Mouse (Mus musculus) heart, postnatal 25 days (tissue): Measurements from ENCODE around the gene Saxo1. TPM values are rescaled to one million over a fixed set of nuclear protein-coding genes. Genes with fewer than 3 reads are reported as not detected.

Source experiments
- DNase-seq: peaks from one replicate; pipeline ENCODE4 v3.0.0; 2022; ENCODE audit warnings: low spot score
- intact Hi-C: fragments of 180-260 bp; cut with DNase I; formaldehyde crosslinking; loops from one replicate; pipeline ENCODE4 v1.15.1; 2025
- total RNA-seq, 2 experiments: library from RNA; stranded (reverse); gene quantifications; 2 replicates each; pipeline ENCODE4 v1.2.3; 2021

Gene Saxo1
- total RNA-seq, 2 experiments from 2014 or later = not detected

DNA sequence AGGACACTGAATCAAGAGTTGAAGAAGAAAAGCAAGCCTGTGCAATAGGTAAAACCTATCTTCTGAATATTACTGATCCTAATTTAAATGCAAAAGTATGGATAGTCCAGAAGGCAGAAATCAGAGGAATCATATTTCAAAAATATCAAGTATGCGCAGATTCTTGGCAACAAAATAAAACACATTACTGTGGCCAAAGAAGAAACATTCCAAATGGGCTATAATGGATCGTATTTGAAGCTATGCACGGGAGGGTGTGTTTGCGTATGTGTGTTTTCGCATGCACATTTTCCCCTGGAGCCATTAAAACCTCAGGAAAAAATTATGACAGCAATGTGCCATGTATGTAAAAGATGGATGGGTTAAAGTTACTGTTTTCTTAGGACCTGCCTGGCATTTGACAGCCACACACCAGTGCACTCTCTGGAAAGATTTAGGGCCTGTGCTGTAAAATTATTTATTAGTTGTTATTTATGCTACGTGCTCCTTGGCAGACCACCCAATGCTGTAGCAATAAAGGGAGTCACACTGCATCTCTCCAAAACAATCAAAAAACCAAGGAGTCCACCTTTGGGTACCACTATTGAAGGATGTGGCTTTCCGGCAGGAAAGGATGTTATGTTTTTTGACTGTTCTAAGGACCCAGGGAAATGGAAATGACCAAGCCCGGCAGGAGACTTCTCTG is 24.6 kb downstream of the Saxo1 start:
- no peak for DNase-seq
- intact Hi-C loops = no loop called here

DNA sequence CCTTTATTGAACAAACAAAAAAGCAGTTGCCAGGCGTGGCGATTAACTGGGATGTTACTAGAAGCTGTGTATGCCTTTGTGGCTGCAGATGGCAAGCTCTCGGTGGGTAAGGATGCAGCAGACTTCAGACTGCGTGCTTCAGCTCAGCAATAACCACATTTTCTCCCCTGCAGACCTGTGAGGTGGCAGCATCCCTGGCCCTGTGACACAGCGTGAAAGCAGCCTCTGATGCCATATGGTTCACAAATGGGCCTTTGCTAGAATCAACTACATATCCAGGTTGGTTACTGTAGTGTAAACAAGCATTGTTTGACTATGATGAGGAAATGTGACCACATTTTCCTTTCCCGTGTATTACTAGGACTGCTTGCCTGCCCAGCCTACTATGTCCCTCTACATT is 29.0 kb downstream of the Saxo1 start:
- intact Hi-C loops = no loop called here
- DNase-seq = no peak

DNA sequence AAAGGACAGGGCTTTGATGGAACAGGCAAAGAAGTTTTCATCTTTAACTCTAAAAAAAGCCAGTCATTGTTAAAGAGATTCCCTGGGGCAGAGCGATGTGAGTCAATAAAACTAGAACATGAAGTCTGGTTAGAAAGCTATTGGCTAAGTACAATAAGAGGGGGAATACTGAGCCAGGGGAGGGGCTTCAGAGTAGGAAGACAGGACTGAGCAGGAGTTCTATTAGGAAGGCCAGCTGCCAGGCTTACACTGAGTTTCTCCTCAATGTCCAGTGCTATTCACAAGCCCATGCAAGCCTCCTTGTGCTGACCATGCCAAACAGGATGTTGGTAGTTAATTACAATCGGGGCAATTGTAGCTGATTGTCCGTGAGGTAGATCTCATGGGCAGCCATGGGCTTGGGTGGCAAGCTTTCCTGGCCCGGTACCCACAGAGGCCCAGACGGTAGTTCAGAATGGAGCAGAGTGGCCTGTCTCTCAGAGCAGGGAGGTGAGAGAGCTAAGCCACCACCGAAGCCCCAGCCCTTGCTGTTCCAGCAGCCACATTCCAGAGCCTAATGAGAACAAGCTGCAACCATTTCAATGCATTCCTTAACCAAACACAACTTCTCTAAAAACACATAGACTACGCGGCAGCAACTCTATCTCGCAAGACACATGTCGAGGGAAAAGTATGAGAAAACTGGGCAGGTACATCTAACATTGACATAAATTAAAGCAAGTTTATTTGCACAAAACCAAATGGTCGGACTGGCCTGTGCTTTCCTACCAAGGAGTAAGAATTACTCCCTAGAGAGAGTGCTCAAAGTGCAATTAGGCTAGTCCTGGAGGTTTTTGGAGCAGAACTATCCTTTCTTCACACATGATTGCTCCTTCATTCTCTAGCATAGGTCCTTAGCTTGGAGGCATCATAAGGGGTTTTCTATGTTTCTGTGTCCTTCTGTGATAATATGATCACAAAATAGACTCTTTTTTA is 30.7 kb downstream of the Saxo1 start:
- no peak for DNase-seq
- intact Hi-C loops = no loop called here

DNA sequence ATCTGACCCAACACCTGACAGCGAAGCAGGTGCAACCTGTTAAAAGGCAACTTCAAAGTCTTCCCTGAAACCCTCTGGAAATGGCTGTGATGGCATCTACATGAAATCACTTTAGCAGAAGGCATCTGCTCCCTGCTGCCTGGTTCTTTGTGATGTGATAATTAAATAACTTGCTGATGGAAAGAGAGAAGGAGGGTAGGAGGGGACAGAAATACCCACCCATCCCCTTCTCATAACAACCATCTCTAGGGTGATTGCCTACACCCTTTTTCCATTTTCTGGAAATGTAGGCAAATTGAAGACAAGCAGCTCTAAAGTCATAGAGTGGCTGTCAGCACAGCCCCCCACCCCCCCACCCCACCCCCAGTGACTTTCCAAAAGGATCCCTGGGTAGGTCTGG is 33.6 kb downstream of the Saxo1 start:
- intact Hi-C loops = no loop called here
- no peak for DNase-seq

DNA sequence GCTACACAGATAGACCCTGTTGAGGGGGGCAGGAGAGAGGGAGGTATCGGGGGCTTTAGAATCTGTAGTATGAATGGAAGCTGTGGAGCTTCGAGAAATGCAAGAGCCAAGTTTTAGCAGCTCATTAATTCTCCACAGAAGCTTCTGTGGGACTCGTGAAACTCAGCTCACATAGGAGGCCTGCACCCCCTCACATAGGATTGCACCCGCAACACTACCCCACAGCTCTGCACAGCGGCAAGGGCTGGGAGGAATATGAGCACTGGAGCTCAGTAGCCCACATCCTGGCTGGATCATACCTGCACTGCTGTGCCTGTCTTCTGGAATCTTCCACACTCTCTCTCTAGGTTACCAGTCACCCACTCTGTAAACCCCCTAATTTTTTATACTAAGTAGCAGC is 34.4 kb downstream of the Saxo1 start:
- DNase-seq = no peak
- intact Hi-C loops = no loop called here

DNA sequence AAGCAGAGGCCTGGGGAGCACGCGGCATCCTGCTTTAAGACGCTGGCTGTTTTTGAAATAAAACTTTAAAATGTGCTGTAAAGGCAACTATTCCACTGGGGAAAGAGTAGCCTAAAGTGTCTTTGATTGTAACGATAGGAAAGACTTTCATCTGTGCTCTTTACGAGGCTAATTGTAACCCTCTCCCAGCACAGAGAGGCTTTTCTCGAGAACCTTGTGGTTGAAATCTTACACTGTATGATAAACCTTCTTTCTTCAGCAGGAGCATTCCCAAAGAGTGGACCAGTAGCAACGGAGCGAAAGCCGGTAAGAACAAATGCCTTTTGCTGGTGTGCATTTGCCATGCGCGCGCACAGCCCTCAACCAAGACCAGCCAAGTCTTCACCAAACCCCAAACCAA is 37.4 kb downstream of the Saxo1 start:
- intact Hi-C loops = no loop called here
- DNase-seq = no peak

DNA sequence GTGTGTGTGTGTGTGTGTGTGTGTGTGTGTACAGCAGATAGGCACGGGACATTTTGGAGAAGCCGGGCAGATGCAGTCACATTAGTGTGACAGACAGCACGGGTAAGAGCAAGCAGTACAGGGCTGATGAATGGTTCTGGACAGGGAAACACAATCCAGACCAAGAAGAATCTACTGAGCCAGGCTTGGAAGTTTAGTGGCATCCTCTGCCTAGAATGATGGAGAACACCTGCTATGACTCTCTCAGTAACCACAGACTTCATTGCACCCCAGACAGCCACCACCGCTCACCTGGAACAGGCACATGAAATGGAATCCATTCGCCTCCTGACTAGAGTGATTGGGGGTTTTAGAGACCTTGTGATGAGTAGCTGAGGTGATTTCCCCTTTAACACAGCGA is 38.2 kb downstream of the Saxo1 start:
- DNase-seq = no peak
- intact Hi-C loops = no loop called here

DNA sequence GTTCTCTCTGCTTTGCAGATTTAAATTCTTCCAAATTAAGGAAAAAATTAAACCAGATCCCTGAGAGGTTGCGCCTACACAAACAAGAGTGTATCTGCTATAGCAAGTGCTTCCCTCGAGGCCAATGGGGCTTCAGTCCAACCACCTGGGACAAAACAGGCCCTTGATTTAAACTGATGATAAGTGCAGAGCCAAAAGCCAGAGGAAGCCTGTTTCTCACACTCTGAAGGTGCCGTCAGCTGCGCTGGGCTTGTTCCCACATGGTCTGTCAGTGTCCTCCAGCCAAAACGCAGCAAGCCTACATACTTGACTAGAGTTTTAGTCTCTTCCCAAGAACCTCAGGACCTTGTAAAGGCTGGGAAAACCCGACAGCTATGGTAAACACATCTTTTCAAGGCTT is 53.5 kb downstream of the Saxo1 start:
- DNase-seq = no peak
- intact Hi-C loops = loop anchor here (5.0 kb wide), 1 partner anchor 33 kb away; no protein-coding TSS in a partner anchor

DNA sequence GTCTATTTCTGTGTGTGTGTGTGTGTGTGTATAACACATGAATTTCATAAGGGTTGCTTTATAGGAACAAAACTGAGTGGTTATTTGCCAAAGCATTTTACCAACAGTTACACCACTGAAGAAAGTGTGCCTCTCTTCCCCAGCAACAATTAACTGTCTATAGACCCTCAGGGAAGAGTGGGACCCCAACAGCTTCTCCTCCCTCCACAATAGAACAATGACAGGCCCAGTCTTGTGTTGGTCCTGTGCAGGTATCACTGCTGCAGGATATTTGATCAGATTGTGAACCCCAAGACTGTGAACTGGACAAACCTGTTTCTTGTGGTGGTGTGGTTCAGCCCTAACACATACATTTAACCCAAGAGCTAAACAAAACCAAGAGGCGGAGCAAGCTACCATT is 58.6 kb downstream of the Saxo1 start:
- DNase-seq = no peak
- intact Hi-C loops = no loop called here

DNA sequence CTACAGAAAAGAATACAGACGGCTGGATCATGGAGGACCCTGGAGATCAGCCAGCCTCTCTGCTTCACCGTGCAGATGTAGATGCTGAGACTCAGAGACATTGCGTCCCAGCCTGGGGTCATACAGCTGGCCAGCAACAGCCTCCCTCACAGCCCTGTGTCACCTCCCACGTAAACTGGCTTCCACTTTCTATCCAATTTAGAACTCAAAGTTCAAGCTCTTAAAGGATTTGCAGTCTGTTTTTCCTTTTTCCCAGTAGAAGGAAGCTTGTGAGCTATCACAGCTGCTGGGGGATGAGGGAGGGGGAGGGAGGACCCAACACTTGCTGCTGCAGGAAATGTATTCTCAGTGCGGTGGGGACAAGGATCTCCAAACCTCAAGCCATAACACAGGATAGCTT is 59.4 kb downstream of the Saxo1 start:
- intact Hi-C loops = no loop called here
- DNase-seq = peak; percentile 54

DNA sequence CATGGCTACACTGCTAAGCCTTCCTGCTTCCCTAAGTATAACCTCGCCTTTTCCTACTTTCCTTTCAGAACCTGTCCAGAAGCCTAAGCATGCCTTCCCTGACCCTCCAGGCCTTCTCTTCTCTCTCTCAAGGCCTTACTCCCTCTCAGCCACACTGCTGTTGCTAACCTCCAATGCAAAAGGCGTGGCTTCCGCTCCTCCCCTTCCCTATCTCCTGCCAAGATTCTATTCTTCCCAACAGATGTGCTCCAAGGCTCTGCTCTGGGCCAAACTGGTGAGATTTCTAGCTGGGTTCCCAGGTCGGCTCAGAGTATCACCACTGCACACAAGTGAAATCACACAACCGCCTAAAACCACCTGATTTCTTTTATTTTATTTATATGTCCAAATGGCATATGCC is 69.0 kb downstream of the Saxo1 start:
- intact Hi-C loops = loop anchor here (5.0 kb wide), 2 partner anchors 53 to 92 kb away; no protein-coding TSS in a partner anchor
- DNase-seq = no peak

DNA sequence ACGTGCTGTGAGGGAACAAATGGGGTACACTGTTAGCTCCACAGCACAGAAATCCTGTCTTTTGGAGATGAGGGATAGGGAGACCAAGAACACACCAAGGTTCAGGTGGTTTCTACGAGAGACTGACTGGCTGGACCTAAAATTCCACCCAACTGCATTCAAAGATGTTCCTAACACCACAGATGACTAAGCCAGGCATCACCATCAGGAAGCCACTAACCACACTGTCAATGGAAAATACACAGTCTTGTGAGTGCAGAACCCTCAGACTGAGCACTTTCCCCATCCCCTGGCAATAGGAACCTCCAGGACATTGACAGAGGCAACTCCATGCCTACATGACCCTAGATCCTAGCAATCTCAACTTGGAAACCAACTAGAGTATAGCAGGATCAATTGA is 71.2 kb downstream of the Saxo1 start:
- DNase-seq = no peak
- intact Hi-C loops = loop anchor here (5.0 kb wide), 2 partner anchors 55 to 90 kb away; no protein-coding TSS in a partner anchor

DNA sequence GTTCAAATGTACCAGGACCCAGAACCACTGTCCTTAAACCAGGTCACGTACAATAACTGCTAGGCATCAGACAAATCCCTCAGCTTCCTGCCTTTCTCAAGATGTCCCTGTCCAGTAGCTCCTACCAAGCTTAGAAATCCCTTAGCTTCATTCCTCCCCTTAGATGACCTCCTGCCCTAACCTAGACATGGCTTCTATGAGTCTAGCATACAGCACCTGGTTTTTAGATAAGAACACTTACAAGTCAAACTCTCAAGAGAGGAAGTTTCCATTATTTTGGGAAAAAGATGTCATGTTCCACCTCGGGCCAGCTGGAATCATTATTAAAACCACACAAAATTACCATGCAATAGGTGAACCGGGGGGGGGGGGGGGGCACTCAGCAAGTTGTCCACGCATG is 71.6 kb downstream of the Saxo1 start:
- intact Hi-C loops = loop anchor here (5.0 kb wide), 2 partner anchors 56 to 89 kb away; no protein-coding TSS in a partner anchor
- DNase-seq = no peak

DNA sequence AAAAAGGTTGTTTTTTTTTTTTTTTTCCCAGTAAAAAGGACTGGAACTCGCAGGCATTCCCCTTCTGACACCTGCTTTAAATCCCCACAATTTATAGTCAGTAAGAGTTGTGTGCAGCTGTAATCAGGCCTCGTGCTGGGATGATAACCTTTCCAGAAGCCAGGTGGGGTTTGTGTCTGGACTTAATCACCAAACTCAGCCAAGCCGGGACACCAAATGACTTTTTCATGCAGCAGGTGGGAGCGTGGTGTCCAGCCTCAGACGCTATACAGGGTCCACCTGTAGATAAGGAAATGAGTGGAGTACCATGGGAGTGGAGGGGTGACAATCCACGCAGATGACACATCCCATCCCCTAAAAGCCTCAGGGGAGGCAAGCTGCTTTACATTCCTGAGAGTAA is 73.1 kb downstream of the Saxo1 start:
- intact Hi-C loops = loop anchor here (5.0 kb wide), 2 partner anchors 57 to 88 kb away; no protein-coding TSS in a partner anchor
- DNase-seq = no peak

DNA sequence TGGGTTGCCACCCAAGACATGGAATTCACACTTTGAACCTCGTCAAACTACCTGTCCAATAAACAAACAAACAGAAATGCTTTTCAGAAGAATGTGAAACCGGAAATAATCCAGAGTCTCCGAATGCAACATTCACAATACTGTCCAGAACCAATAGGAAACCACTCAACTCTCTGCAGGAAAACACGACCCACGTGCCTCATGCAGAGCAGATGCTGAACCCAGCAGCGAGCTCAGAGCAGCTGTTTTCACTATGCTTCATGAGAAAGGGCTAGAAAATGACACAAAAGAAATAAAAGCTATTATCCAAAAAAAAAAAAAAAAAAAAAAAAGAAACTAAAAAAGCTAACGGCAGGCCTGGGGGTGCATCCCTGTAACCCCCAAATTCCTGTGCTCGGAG is 74.4 kb downstream of the Saxo1 start:
- DNase-seq = no peak
- intact Hi-C loops = loop anchor here (5.0 kb wide), 1 partner anchor 436 kb away; no protein-coding TSS in a partner anchor

DNA sequence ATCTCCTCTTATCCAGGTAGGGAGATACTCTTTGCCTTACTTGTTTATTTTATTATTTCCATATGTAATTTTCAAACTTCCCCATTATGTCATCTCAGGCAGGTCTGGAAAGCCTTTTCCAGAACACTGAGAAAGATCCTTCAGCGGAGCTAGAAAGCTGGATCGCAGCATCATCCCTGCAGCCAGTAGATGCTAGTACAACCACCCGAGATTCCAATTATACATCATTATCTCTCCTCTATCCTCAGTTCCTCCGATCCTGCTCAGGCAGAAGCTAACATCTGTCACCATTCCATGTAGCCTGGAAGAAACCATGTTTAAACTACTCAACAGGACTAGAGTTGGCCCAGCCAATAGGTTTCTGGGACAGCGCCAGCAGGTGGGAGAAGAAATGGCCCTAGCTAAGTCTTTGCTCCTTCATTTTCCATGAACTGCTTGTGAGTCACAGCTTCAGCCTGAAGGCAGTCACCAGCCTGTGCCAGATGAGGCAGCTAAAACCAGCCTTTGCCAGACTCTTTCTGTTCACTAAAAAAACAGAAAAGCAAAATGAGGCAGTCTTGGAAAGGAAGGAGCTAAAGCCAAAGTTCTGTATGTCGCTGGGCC is 75.0 kb downstream of the Saxo1 start:
- DNase-seq = no peak
- intact Hi-C loops = loop anchor here (5.0 kb wide), 1 partner anchor 436 kb away; no protein-coding TSS in a partner anchor

DNA sequence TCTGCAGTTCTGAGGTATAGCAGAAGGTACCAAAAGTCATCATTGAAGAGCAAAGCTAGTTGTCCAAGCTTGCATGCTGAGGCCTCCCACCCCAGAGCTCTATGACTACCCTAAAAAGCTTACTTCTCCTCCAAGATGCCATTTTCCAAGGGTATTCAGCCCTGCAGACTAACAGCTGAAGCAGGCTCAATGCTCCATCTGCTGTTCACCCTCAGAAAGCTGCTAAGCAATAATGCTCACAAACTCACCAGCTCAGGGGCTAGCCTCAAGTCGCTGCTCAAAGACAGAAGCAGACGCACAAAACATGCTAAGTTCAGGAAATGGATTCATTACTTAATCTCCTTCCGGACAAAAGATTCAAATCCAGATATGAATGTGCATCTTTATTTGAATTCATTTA is 77.2 kb downstream of the Saxo1 start:
- intact Hi-C loops = loop anchor here (5.0 kb wide), 1 partner anchor 434 kb away; no protein-coding TSS in a partner anchor
- DNase-seq = no peak

DNA sequence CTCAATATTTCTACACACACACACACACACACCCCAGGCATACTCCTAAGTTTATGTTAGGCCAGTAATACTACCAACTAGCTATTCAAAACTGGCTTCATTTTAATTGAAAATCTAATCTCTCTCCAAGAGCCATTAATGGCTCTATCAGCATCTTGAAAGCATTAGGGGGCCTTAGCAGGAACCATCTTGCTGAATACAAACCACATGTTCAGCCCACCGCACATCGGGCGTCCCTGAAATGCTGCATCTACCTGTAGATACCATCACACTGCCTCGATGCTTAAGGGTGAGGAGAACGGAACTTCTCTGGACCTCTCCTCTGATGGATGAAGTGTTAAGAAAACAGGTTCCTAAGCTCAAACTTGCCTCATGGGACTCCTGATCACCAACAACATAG is 93.3 kb downstream of the Saxo1 start:
- DNase-seq = no peak
- intact Hi-C loops = no loop called here

DNA sequence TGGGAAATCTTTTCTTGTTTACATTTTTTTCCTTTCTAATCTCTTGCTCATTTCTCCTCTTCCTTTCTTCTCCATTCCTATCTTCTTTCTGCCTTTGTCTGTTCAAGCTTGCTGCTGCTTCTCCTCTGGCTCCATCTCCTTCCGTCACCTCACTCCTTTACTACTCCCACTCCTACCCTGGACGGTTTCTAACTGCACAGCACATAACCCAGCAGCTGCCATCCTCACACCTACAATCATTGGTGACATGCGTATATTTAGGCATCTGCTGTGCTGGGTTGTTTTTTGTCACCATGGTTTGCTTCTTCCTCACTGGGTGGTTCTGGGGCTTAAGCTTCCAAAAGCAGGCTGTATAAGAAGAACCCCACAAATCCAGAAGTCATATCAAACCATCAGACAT is 107.7 kb downstream of the Saxo1 start:
- intact Hi-C loops = no loop called here
- DNase-seq = no peak

DNA sequence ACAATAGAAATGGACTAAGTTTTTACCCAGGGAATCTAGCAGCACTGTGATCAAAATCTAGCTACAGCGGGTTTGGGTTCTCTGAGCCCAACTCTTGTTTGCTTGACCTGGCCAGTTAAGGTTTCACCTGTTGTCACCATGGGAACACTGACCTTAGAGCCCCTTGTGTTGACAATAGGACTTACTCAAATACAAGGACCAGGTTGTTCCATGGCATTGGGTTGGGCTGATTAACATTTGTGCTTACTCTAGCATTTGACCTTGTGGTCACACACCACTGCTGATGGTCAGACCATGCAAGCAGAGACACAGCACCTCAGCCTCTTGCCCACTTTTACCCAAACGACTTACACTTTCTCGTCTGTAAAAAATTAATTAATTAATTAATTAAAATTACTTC is 121.8 kb downstream of the Saxo1 start:
- intact Hi-C loops = no loop called here
- no peak for DNase-seq
